Mouse (Mus musculus): ENCODE results near the gene Eea1. TPM values are rescaled to one million over a fixed set of nuclear protein-coding genes. Genes with fewer than 3 reads are reported as not detected.
"Not testable (repeated sequence)": the region's sequence is repeated elsewhere in the genome, so short reads cannot be mapped to it uniquely, and the experiment has no call there.

The Eea1 gene
- polyA plus RNA-seq, 1 experiment from 2014 or later = 45.9 TPM

GRCm38 (mm10) chr10:95923263-95924217 lies 16.9 kb upstream of the Eea1 start:
- Histone ChIP-seq H3K4me3 (ENCODE audit: inconsistent target) (no peak overlapping the region), H3K79me2 (ENCODE audit: inconsistent target) (no peaks in the 10 kb centered on the region), H3K36me3 (ENCODE audit: inconsistent target) (no peaks in the 10 kb centered on the region), H3K27ac (no peak overlapping the region)
- WGBS (ENCODE audit: missing documents) = 82% methylated on average over 6 of the region's 6 CpGs

DNA sequence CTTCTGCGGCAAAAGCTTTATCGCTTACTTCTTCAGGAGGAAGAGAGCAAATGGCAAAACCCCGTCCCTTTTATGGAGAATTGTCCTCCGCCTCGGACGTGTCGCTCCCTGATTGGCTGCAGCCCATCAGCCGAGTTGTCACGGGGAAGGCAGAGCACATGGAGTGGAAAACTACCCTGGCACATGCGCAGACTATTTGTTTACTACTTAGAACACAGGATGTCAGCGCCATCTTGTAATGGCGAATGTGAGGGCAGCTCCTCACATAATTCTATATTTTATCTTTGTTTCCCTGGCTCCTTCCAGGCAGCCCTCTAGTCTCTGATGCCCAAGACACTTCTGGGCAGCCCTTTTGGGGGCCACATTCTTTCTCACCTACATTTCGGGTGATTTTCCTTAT lies 6.8 kb upstream of the Eea1 start:
- H3K27ac ChIP-seq; H3K36me3 ChIP-seq (ENCODE audit: inconsistent target); H3K4me3 ChIP-seq (ENCODE audit: inconsistent target); H3K79me2 ChIP-seq (ENCODE audit: inconsistent target): not testable (repeated sequence)
- WGBS (ENCODE audit: missing documents) = over 99% methylated on average over 12 of the region's 13 CpGs

DNA sequence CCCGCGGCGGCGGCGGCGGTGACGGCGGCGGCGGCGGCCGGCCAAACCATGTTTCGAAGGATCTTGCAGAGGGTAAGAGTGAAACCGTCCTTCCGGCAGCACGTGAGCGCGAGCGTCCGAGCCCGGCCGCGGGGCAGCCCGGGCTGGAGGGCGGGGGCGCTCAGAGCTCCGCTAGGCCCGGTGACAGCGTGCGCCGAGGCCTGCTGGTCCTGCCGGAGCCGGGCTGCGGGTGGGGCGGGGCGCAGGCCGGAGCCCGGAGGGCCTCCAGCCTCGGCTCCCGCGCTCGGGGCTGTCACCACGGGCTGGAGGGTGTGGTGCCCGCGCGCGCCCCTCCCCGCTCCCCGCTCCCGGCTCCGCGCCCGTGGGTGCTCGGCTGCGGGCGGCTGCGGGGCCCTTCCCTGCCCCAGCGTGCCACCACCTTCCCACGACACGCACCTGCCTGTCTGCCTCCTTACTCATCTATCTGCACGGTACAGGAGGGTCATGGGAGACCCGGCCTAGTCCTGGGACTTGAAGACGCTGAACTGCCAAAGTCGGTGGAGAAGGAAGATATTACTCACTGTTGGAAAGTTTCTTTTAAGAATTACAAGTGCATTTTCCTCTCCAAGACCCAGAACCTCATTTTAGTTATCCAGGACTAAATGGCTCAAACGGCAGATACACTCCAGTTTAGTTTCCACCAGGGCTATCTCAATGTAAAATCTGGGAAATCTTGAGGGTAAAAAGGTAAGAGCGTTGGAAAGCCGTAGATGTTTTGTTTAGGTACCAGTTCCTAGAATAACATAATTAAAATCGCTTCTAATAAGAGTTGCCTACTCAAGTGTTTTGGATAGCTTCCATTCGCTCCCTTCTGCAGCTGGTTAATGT lies 684 bp downstream of the Eea1 start:
- Histone ChIP-seq H3K27ac (peak overlapping the region; percentile 93), H3K79me2 (ENCODE audit: inconsistent target) (peaks cover 50% of the 10 kb centered on the region), H3K4me3 (ENCODE audit: inconsistent target) (peak overlapping the region; percentile 70), H3K36me3 (ENCODE audit: inconsistent target) (no peaks in the 10 kb centered on the region)
- WGBS (ENCODE audit: missing documents) = 3% methylated on average over 69 of the region's 69 CpGs

DNA sequence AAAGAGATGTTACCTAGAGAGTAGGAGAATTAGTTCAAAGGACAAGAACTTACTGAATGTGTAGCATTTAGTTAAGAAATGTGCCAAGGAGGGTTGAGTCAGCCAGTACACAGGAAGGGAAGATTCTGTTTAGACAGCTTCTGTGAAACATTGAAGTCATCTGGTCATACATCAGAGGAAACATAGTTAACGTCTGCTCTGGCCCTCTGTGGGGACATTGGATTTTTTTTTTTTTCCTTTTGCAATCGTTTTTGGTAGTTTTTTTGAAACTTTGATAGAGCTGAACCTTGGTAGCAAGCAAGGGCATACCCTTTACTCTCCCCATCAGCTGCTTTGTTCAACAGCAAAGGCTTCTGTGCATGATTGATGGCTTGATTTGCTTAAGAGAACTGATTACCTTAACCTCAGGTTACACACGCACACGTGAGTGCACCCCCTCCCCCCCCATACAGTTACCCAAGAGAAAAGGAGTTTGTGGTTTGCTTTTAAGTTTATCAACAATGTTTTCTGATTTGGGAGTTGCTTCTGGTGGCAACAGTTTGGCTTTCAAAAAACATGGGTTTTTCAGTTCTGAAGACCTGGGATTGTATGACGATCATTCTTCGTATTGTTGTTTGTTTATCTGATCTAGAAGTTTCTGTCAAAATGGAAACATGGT lies 1.4 kb downstream of the Eea1 start:
- H3K36me3 ChIP-seq (ENCODE audit: inconsistent target) = no peaks in the 10 kb centered on the region
- peaks cover 57% of the 10 kb centered on the region for H3K79me2 ChIP-seq (ENCODE audit: inconsistent target)
- peak overlapping the region; percentile 93 for H3K27ac ChIP-seq
- 35% methylated on average over 6 of the region's 6 CpGs for WGBS (ENCODE audit: missing documents)
- H3K4me3 ChIP-seq (ENCODE audit: inconsistent target) = peak overlapping the region; percentile 70

DNA sequence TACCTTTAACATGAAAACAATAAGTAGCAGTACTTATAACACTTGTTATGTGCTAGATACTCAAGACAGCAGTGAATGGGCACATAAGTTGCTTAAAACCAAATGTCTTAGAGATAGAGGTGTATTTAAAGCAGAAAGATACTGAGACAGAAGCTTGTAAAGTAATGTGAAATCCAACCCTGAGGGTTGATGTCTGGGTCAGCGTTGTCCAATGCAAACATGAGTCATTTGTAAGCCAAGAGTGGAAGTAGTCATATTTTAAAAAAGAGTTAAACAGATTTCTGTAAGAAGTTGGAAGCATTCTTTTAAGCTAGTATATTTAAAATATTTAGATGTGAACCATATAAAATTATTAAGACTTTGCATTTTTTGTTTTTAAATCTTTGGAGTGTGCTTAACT lies 4.6 kb downstream of the Eea1 start:
- H3K4me3 ChIP-seq (ENCODE audit: inconsistent target) = no peak overlapping the region
- 82% methylated on average over 1 of the region's 1 CpGs for WGBS (ENCODE audit: missing documents)
- peaks cover 89% of the 10 kb centered on the region for H3K79me2 ChIP-seq (ENCODE audit: inconsistent target)
- no peaks in the 10 kb centered on the region for H3K36me3 ChIP-seq (ENCODE audit: inconsistent target)
- peak overlapping the region; percentile 17 for H3K27ac ChIP-seq

- Histone ChIP-seq H3K36me3 (ENCODE audit: inconsistent target) (no peaks in the 10 kb centered on the region), H3K4me3 (ENCODE audit: inconsistent target) (no peak overlapping the region), H3K27ac (no peak overlapping the region), H3K79me2 (ENCODE audit: inconsistent target) (peaks cover 100% of the 10 kb centered on the region)
- 94% methylated on average over 3 of the region's 3 CpGs for WGBS (ENCODE audit: missing documents)
These were observed 9.0 kb downstream of the Eea1 start for GRCm38 (mm10) chr10:95949410-95949809.

DNA sequence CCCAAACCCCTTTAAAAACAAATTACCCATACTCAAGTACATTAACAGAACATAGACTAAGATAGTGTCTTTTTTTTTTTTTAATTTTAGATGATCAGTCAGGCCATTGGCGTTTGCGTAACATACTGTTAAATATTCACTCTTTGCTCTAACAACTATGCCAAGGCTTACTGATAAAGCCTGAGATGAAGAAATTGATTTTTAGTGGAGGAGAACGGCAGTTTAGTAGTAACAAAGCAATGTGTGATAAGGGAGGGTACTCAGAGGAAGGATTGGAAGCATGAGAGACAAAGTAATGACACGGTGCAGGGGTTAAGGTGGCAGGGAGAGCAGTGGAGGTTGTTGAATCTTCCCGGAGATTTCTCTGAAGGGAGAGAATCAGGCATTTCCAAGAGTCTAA lies 9.7 kb downstream of the Eea1 start:
- H3K36me3 ChIP-seq (ENCODE audit: inconsistent target) = no peaks in the 10 kb centered on the region
- no peak overlapping the region for H3K27ac ChIP-seq
- WGBS (ENCODE audit: missing documents) = 93% methylated on average over 5 of the region's 5 CpGs
- no peak overlapping the region for H3K4me3 ChIP-seq (ENCODE audit: inconsistent target)
- peaks cover 100% of the 10 kb centered on the region for H3K79me2 ChIP-seq (ENCODE audit: inconsistent target)

GRCm38 (mm10) chr10:95950797-95951196 lies 10.3 kb downstream of the Eea1 start:
- WGBS (ENCODE audit: missing documents) = 90% methylated on average over 4 of the region's 4 CpGs
- no peak overlapping the region for H3K27ac ChIP-seq
- H3K4me3 ChIP-seq (ENCODE audit: inconsistent target) = no peak overlapping the region
- no peaks in the 10 kb centered on the region for H3K36me3 ChIP-seq (ENCODE audit: inconsistent target)
- H3K79me2 ChIP-seq (ENCODE audit: inconsistent target) = peaks cover 100% of the 10 kb centered on the region

DNA sequence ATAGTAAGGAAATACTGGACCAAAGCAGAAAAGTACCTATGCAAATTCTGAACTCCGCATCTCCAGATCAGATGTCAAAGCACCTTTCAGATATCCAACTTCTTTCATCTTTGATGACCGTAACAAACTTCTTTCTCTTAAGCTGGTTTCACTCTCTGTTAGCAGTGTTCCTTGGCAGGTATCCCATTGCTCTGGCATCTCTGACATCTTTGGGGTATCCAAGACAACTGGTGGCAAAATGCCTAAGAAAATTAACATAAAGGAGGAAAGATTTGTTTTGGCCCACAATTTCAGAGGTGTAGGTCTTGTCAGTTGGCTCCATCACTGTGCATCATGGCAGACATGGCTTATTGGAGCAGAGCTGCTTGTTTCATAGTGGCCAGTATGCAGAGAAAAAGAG lies 10.9 kb downstream of the Eea1 start:
- H3K79me2 ChIP-seq (ENCODE audit: inconsistent target) = peaks cover 100% of the 10 kb centered on the region
- no peak overlapping the region for H3K4me3 ChIP-seq (ENCODE audit: inconsistent target)
- WGBS (ENCODE audit: missing documents) = 93% methylated on average over 2 of the region's 2 CpGs
- H3K36me3 ChIP-seq (ENCODE audit: inconsistent target) = no peaks in the 10 kb centered on the region
- no peak overlapping the region for H3K27ac ChIP-seq

DNA sequence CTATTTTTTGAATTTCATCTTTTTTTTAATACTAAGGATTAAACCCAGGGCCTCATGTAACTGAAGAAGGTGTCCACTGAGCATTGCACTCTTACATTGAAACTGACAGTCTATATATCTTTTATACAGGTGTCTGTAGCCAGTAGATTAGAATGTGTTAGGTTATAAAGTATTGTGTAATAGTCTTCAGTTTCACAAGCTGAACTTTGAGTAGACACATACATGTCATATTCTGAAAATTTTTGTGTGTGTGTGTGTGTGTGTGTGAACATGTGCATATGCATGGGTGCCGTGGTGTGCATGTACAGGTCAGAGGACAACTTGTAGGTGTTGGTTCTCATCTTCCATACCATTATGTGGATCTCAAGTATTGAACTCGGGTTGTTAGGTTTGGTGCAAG lies 16.2 kb downstream of the Eea1 start:
- no peak overlapping the region for H3K27ac ChIP-seq
- no peak overlapping the region for H3K4me3 ChIP-seq (ENCODE audit: inconsistent target)
- H3K36me3 ChIP-seq (ENCODE audit: inconsistent target) = no peaks in the 10 kb centered on the region
- peaks cover 97% of the 10 kb centered on the region for H3K79me2 ChIP-seq (ENCODE audit: inconsistent target)
- WGBS (ENCODE audit: missing documents) = 100% methylated on average over 2 of the region's 2 CpGs

DNA sequence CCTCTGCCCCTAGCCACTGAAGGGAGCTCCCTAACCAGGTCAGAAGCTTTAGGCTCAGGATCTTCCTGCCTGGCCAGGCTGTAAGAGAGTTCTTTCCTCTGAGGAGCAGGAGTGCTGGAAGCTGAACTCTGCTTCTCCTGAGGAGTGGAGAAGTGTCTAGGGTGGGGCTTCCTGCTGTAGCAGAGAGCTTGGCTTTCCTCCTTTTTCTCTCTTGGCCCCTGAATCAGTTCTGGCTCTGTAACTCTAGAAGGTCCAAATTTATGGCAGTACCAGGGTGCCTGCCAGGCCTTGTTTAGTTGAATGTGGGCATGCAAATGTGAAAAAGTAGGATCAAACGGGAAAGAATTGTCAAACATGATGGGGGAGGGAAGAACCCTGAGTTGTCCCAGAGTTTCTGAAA lies 17.1 kb downstream of the Eea1 start:
- no peak overlapping the region for H3K27ac ChIP-seq
- 100% methylated on average over 1 of the region's 1 CpGs for WGBS (ENCODE audit: missing documents)

DNA sequence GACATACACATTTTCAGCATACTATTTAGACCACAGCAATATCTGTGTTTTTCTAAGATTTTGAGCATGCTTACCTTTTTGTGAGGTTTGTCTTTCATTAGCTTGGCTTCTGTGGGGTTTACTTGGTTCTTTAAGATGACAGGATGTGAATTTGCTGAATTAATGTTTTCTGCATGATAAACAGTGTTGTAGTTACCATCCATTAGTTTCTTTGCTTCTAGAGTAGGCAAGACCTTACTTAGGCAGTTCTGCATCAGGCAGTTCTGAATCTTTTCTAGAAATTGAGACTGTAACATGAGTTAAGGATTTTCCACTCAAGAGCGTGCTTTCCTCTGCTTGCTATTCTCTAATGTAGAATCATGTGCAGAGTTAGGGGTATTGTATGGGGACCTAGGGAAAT lies 24.2 kb downstream of the Eea1 start:
- Histone ChIP-seq H3K79me2 (ENCODE audit: inconsistent target) (peaks cover 93% of the 10 kb centered on the region), H3K36me3 (ENCODE audit: inconsistent target) (no peaks in the 10 kb centered on the region), H3K4me3 (ENCODE audit: inconsistent target) (no peak overlapping the region), H3K27ac (no peak overlapping the region)
- 100% methylated on average over 1 of the region's 1 CpGs for WGBS (ENCODE audit: missing documents)

More for the DNA sequence above, 17.1 kb downstream of the Eea1 start:
- Histone ChIP-seq H3K79me2 (ENCODE audit: inconsistent target) (peaks cover 94% of the 10 kb centered on the region), H3K4me3 (ENCODE audit: inconsistent target) (no peak overlapping the region), H3K36me3 (ENCODE audit: inconsistent target) (no peaks in the 10 kb centered on the region)

DNA sequence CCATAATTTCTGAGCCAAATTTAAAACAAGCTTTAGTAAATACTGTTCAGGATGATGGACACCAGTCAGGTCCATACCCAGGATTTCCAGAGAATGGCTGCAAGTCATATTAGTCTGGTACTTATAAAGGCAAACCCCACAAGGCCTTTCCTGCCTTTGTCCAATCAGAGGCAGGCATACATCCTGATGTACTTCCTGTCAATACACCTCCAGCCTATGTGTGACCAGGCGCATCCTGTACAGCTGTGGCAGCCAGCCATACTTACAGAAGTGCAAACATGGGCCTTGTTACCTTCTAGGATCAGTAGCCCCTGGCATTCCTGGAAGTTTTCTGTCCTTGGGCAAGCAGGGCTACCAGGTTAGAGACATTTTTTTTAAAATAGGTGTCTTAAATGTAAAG lies 29.2 kb downstream of the Eea1 start:
- 88% methylated on average over 1 of the region's 1 CpGs for WGBS (ENCODE audit: missing documents)
- Histone ChIP-seq H3K27ac (no peak overlapping the region), H3K36me3 (ENCODE audit: inconsistent target) (peaks cover 5% of the 10 kb centered on the region; the same call in 1 of the 2 replicates), H3K79me2 (ENCODE audit: inconsistent target) (peaks cover 100% of the 10 kb centered on the region), H3K4me3 (ENCODE audit: inconsistent target) (no peak overlapping the region)

DNA sequence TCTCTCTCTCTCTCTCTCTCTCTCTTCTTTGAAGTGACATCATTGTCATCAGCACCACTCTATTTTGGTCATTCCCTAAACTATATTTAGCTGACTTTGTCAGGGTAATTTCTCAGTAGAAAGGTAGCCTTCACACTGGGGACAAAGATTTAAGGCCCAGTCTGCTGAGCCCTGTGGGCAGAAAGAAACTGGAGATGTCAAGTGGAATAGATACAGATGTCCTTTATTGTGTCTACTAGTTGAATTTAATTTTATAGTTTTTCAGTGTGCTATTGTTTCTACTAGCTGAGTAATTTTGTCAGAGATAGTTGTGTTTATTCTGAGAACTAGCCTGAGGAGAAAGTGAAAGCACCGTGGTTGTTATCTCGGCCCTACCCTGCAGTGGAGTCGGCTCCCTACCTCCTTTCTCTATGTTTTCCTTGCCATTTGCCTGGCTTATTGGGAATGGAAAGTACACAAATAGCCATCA lies 30.3 kb downstream of the Eea1 start:
- Histone ChIP-seq H3K27ac (peak overlapping the region; percentile 52), H3K36me3 (ENCODE audit: inconsistent target) (peaks cover 16% of the 10 kb centered on the region), H3K79me2 (ENCODE audit: inconsistent target) (peaks cover 100% of the 10 kb centered on the region), H3K4me3 (ENCODE audit: inconsistent target) (peak overlapping the region; percentile 16)
- 9% methylated on average over 3 of the region's 3 CpGs for WGBS (ENCODE audit: missing documents)
